Mouse (Mus musculus) mammary gland, adult 2 months (tissue): ENCODE results near the gene H2al3. TPM values are rescaled to one million over a fixed set of nuclear protein-coding genes. Genes with fewer than 3 reads are reported as not detected.

Experiments used
- polyA plus RNA-seq: library from polyadenylated mRNA; depleted of rRNA; stranded (reverse); fragments of >200 nt; gene quantifications from 2 replicates; pipeline ENCODE4 v1.2.3, GENCODE M21; 2012; ENCODE audit warnings: low replicate concordance; rRNA removed

H2al3 gene
- not detected in 2 replicates for polyA plus RNA-seq

GRCm38 (mm10) chrX:9849403-9849802 is at the start of gene H2al3:
Gene H2al3, plus strand, starts transcription at chrX:9849703.

GRCm38 (mm10) chrX:9846628-9847027 is 2.9 kb upstream of the H2al3 start, which contains the start of gene Hypm:
Gene Hypm, plus strand, starts transcription at chrX:9846928.

GRCm38 (mm10) chrX:9885322-9885721 is 35.8 kb downstream of the H2al3 start, which contains the start of gene Sytl5:
Gene Sytl5, plus strand, starts transcription at chrX:9885622.

Other genes starting within 250 kb of the H2al3 start
- 6.5 and 28.1 TPM in 2 replicates for gene Dynlt3, start 186.7 kb upstream of the H2al3 start, polyA plus RNA-seq
- gene Hypm, start 2.8 kb upstream of the H2al3 start, polyA plus RNA-seq: not detected in 2 replicates
- gene Sytl5, start 35.9 kb downstream of the H2al3 start, polyA plus RNA-seq: 0.08 and 0.10 TPM in 2 replicates